Mouse (Mus musculus) olfactory bulb, adult 2 months (tissue): Measurements from ENCODE around the gene Fancg. TPM values are rescaled to one million over a fixed set of nuclear protein-coding genes. Genes with fewer than 3 reads are reported as not detected.

Experiments used
- H3K27ac ChIP-seq: fragments of 200-500 bp; 2 replicates; pipeline ENCODE4 v1.5.1; 2012; ENCODE audit warnings: low read depth, low read length; ENCODE audit not compliant: insufficient read depth
- H3K4me1 ChIP-seq: fragments of 200-500 bp; 2 replicates; pipeline ENCODE4 v1.6.1; 2012; ENCODE audit warnings: low read length; ENCODE audit not compliant: control insufficient read depth, insufficient read depth
- H3K4me3 ChIP-seq: fragments of 200-500 bp; 2 replicates; pipeline ENCODE4 v1.5.1; 2012; ENCODE audit warnings: mild to moderate bottlenecking, low read depth, low read length, moderate library complexity; ENCODE audit not compliant: insufficient read depth
- CTCF ChIP-seq: fragments of 200-500 bp; IDR thresholded peaks from 2 replicates; pipeline ENCODE4 v1.5.1; 2012; ENCODE audit warnings: low read depth, mild to moderate bottlenecking, low read length, moderate library complexity; ENCODE audit not compliant: insufficient read depth
- POLR2A ChIP-seq: fragments of 200-500 bp; IDR thresholded peaks from 2 replicates; pipeline ENCODE4 v1.6.1; 2012; ENCODE audit warnings: mild to moderate bottlenecking, low read depth, low read length, moderate library complexity; ENCODE audit not compliant: insufficient read depth
- WGBS: fragments of 180-500 bp; shearing (Covaris S2); methylation state at CpG from one replicate; pipeline ENCODE4 v1.1.7; 2018; 5-methylcytosine and 5-hydroxymethylcytosine counted together
- polyA plus RNA-seq: library from polyadenylated mRNA; stranded (reverse); fragments of >200 nt; gene quantifications from 2 replicates; pipeline ENCODE4 v1.2.4, GENCODE M21; 2012; ENCODE audit warnings: low replicate concordance; ENCODE audit not compliant: missing spikeins, insufficient read depth, insufficient read length

Gene Fancg
- polyA plus RNA-seq: not detected in 2 replicates

- TF ChIP-seq POLR2A (no peak), CTCF (no peak)
- H3K4me3 ChIP-seq: peak within 1 kb of the TSS; percentile 97
- no peak within 1 kb of the TSS for H3K27ac ChIP-seq
- under 1% methylated on average over 37 of the region's 37 CpGs for WGBS
- peaks cover 2% of the 10 kb centered on the region for H3K4me1 ChIP-seq
Observed at GRCm38 (mm10) chr4:43010161-43011038, at the start of gene Fancg. TSS of gene Fancg (minus strand) at chr4:43010506.

GRCm38 (mm10) chr4:43059697-43060096 lies 49.4 kb upstream of the Fancg start:
- no peak overlapping the region for H3K27ac ChIP-seq
- H3K4me3 ChIP-seq: peak overlapping the region; percentile 81; the same call in 1 of the 2 replicates
- peaks cover 13% of the 10 kb centered on the region for H3K4me1 ChIP-seq
- 19% methylated on average over 3 of the region's 3 CpGs for whole genome bisulfite sequencing
- TF ChIP-seq POLR2A (no peak), CTCF (no peak)

GRCm38 (mm10) chr4:43058753-43059654 lies 48.7 kb upstream of the Fancg start, which contains the start of gene Unc13b:
TSS of gene Unc13b (plus strand) at chr4:43058953.
- TF ChIP-seq POLR2A (no peak; the same call in 1 of the 2 replicates), CTCF (no peak)
- Histone ChIP-seq H3K4me1 (peaks cover 13% of the 10 kb centered on the region), H3K4me3 (peak within 1 kb of the TSS; percentile 81), H3K27ac (no peak within 1 kb of the TSS)
- under 1% methylated on average over 90 of the region's 90 CpGs for WGBS

GRCm38 (mm10) chr4:43058392-43058752 lies 48.1 kb upstream of the Fancg start:
- TF ChIP-seq CTCF (no peak), POLR2A (no peak)
- 17% methylated on average over 8 of the region's 8 CpGs for WGBS
- no peak overlapping the region for H3K27ac ChIP-seq
- peaks cover 13% of the 10 kb centered on the region for H3K4me1 ChIP-seq
- peak overlapping the region; percentile 81; the same call in 1 of the 2 replicates for H3K4me3 ChIP-seq

GRCm38 (mm10) chr4:43057654-43058053 lies 47.3 kb upstream of the Fancg start:
- TF ChIP-seq CTCF: no peak
- TF ChIP-seq POLR2A: no peak
- 97% methylated on average over 5 of the region's 5 CpGs for WGBS
- H3K4me1 ChIP-seq: peaks cover 13% of the 10 kb centered on the region
- H3K27ac ChIP-seq: no peak overlapping the region
- H3K4me3 ChIP-seq: no peak overlapping the region

- 13% methylated on average over 4 of the region's 4 CpGs for WGBS
- Histone ChIP-seq H3K4me1 (no peaks in the 10 kb centered on the region), H3K27ac (no peak overlapping the region), H3K4me3 (no peak overlapping the region)
- TF ChIP-seq POLR2A (no peak), CTCF (no peak)
Observed at GRCm38 (mm10) chr4:43052627-43053026, 42.3 kb upstream of the Fancg start.

GRCm38 (mm10) chr4:43047231-43047630 lies 36.9 kb upstream of the Fancg start:
- TF ChIP-seq CTCF (no peak), POLR2A (no peak)
- Histone ChIP-seq H3K4me1 (peaks cover 15% of the 10 kb centered on the region), H3K27ac (no peak overlapping the region), H3K4me3 (no peak overlapping the region)
- WGBS: 4% methylated on average over 5 of the region's 5 CpGs

- no peak overlapping the region for H3K27ac ChIP-seq
- peaks cover 15% of the 10 kb centered on the region for H3K4me1 ChIP-seq
- TF ChIP-seq CTCF: no peak
- TF ChIP-seq POLR2A: no peak
Observed at GRCm38 (mm10) chr4:43046607-43047006, 36.3 kb upstream of the Fancg start.

GRCm38 (mm10) chr4:43045659-43046302 lies 35.5 kb upstream of the Fancg start, which contains the start of gene Fam214b:
TSS of gene Fam214b (minus strand) at chr4:43046220.
- Histone ChIP-seq H3K4me1 (peaks cover 17% of the 10 kb centered on the region), H3K27ac (no peak within 1 kb of the TSS), H3K4me3 (peak within 1 kb of the TSS; percentile 56)
- 1% methylated on average over 31 of the region's 33 CpGs for WGBS
- TF ChIP-seq CTCF (no peak), POLR2A (0 out of 2 replicates have a peak, but pooled peaks have one; percentile 13)

More at GRCm38 (mm10) chr4:43046607-43047006, 36.3 kb upstream of the Fancg start:
- no peak overlapping the region for H3K4me3 ChIP-seq
- 48% methylated on average over 5 of the region's 5 CpGs for WGBS
